Mouse (Mus musculus) embryonic facial prominence, embryonic 10.5 days (tissue): ENCODE results near the gene Acsl6. TPM values are rescaled to one million over a fixed set of nuclear protein-coding genes. Genes with fewer than 3 reads are reported as not detected.

ENCODE experiments used
- DNase-seq: peaks from one replicate; pipeline ENCODE4 v3.0.0-alpha.2; 2017; ENCODE audit warnings: low spot score
- H3K27ac ChIP-seq: fragments of 300-500 bp; sonication (generic); replicated peaks from 2 replicates; pipeline ENCODE4 v1.5.1; 2016; ENCODE audit warnings: mild to moderate bottlenecking
- H3K27me3 ChIP-seq: fragments of 300-500 bp; sonication (generic); replicated peaks from 2 replicates; pipeline ENCODE4 v1.6.1; 2016; ENCODE audit warnings: low read depth, mild to moderate bottlenecking; ENCODE audit not compliant: poor library complexity, severe bottlenecking
- H3K36me3 ChIP-seq: fragments of 300-500 bp; sonication (generic); replicated peaks from 2 replicates; pipeline ENCODE4 v1.6.1; 2016; ENCODE audit warnings: mild to moderate bottlenecking, moderate library complexity
- H3K4me1 ChIP-seq: fragments of 300-500 bp; sonication (generic); 2 replicates; pipeline ENCODE4 v1.6.1; 2016
- H3K4me3 ChIP-seq: fragments of 300-500 bp; sonication (generic); 2 replicates; pipeline ENCODE4 v1.5.1; 2016; ENCODE audit warnings: mild to moderate bottlenecking, moderate library complexity
- H3K9me3 ChIP-seq: fragments of 300-500 bp; sonication (generic); 2 replicates; pipeline ENCODE4 v1.6.1; 2016; ENCODE audit warnings: mild to moderate bottlenecking
- WGBS: fragments of 180-500 bp; shearing (Covaris S2); methylation state at CpG from one replicate; pipeline ENCODE4 v1.1.7; 2016; 5-methylcytosine and 5-hydroxymethylcytosine counted together
- polyA plus RNA-seq: library from polyadenylated mRNA; unstranded; fragments of >200 nt; fragmentation: Nextera tagmentation; extraction: Ambion mirVana; gene quantifications from 2 replicates; pipeline ENCODE4 v1.2.1, GENCODE M21; 2016

The Acsl6 gene
- polyA plus RNA-seq: 4.0 and 5.2 TPM in 2 replicates

DNA sequence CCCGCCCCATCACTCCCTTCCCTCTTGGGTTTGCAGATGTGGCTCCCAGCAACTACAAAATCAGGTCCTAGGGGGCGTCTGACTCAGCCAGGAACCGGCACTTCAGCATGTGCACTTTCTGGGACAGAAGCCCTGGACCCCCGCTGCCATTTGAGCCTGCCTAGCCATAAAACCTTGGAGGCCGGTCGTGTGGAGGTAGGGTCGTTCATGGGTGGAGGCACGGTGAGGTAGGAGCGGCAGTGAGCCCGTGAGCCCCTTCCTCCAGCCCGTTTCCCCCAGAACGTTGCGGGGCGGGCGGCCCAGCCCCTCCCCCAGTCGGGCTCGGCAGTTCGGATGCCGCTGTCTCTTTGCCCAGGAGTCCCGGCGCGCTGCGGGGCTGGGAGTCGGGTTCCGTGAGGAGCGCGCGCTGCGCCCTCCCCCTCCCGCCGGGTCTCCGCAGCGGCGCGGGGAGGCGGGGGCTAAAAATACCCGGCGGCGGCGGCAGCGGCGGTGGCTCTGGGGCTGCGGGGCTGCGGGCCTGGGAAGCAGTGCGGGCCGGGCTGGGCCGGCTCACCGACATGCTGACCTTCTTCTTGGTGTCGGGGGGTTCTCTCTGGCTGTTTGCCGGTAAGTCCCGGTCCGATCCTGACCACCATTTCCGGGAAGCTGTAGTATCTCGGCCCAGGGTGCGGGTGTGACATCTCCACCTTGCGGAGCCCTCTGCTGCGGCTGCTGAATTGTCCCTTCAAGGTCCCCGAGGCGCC lies at the start of gene Acsl6:
Gene Acsl6 (plus strand): TSS at position 71 of the 743 bp plus-strand sequence.
- peak; percentile 68 for DNase-seq
- Histone ChIP-seq H3K36me3 (no peaks in the 10 kb centered on the region), H3K4me1 (peaks cover 21% of the 10 kb centered on the region), H3K27ac (peak within 1 kb of the TSS; percentile 82), H3K4me3 (peak within 1 kb of the TSS; percentile 76), H3K27me3 (peaks cover 29% of the 10 kb centered on the region), H3K9me3 (no peaks in the 10 kb centered on the region)
- WGBS: under 1% methylated on average over 57 of the region's 59 CpGs

DNA sequence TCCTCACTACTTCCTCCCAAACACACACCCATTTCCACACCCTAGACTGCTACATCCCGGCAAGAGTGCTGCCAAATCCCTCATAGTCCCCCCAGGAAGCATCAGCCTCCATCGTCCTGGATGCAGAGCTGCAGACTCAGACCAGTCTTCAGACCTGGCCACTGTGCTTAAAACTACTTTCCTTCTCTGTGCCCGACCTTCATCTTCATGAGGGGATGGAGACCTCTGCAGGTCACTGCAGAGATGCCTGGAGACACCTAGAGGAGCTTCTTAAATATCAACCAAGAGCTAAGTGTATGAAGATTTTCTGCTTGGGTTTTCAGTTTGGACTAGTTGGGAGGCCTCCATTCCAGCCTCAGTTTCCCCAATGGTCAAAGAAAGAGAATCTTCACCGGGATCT lies 49.5 kb upstream of the Acsl6 start:
- WGBS: 63% methylated on average over 4 of the region's 4 CpGs
- DNase-seq: no peak
- no peaks in the 10 kb centered on the region for H3K27me3 ChIP-seq
- H3K36me3 ChIP-seq: no peaks in the 10 kb centered on the region
- no peak overlapping the region for H3K4me3 ChIP-seq
- no peak overlapping the region for H3K27ac ChIP-seq
- H3K9me3 ChIP-seq: no peaks in the 10 kb centered on the region
- H3K4me1 ChIP-seq: peaks cover 14% of the 10 kb centered on the region

- peak; percentile 75 for DNase-seq
- Histone ChIP-seq H3K9me3 (no peaks in the 10 kb centered on the region), H3K4me1 (peaks cover 11% of the 10 kb centered on the region; the same call in 1 of the 2 replicates), H3K36me3 (no peaks in the 10 kb centered on the region), H3K27ac (no peak overlapping the region), H3K4me3 (no peak overlapping the region), H3K27me3 (no peaks in the 10 kb centered on the region)
- WGBS: 41% methylated on average over 3 of the region's 3 CpGs
Observed at GRCm38 (mm10) chr11:54256624-54257376, 46.8 kb upstream of the Acsl6 start.

DNA sequence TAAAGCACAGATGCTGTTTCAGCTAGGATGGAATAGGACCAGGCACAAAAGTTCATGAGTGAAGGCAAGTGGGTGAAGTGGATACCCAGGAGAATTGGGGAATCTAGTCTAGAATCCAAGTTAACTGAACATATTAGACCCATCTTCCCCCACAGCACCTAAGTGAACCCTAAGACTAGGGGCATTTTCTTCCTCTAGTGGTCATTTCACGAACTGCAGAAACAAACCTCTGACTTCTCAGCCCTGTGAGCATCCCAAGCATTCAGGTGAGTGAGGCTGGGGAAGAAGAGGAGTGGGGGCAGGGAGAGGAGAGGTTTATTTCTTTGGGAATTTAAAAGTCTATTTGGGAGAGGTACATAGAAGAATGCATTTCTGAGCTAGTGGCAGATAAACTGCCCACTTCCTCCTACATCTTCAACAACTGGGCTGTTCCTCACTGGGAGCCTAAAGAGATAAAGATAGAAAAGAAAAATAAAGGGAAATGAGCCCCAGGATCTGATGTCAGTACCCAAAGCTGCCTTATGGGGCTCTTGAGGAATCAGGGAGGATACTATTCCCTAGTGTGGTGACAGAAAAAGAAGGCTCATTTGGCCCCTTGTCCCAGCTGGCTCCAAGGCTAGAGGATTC lies 40.1 kb upstream of the Acsl6 start:
- Histone ChIP-seq H3K36me3 (no peaks in the 10 kb centered on the region), H3K4me3 (no peak overlapping the region), H3K9me3 (no peaks in the 10 kb centered on the region), H3K27me3 (no peaks in the 10 kb centered on the region), H3K27ac (no peak overlapping the region), H3K4me1 (no peaks in the 10 kb centered on the region)
- DNase-seq: no peak
- WGBS: 11% methylated on average over 1 of the region's 1 CpGs

- peak; percentile 52 for DNase-seq
- 51% methylated on average over 2 of the region's 2 CpGs for WGBS
Observed at GRCm38 (mm10) chr11:54264542-54264941, 39.1 kb upstream of the Acsl6 start.

DNA sequence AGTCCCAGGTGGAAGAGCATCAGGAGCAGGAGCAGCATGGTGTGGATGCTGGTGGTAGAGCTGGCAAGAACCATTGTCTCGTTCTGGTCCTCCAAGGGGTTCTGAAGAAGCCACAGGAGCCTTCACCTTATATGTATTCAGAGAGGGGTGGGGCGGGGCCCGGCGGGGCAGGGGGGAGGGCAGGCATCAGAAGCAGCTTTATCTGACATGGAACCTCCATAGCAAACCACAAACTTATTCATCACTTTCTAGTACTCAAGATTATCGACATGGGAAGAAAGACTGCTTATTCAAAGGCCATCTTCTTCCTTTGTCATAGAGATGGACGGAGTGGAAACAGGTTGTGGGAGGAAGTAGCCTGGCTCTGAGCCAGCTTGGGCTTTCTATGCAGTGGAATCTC lies 36.4 kb upstream of the Acsl6 start, which contains the start of gene Il3:
Gene Il3 (minus strand): TSS at position 101 of the 400 bp plus-strand sequence.
- Histone ChIP-seq H3K27ac (no peak within 1 kb of the TSS), H3K4me1 (no peaks in the 10 kb centered on the region), H3K27me3 (no peaks in the 10 kb centered on the region), H3K4me3 (no peak within 1 kb of the TSS), H3K9me3 (no peaks in the 10 kb centered on the region), H3K36me3 (no peaks in the 10 kb centered on the region)
- 78% methylated on average over 6 of the region's 6 CpGs for WGBS
- no peak for DNase-seq

More at GRCm38 (mm10) chr11:54264542-54264941, 39.1 kb upstream of the Acsl6 start:
- Histone ChIP-seq H3K9me3 (no peaks in the 10 kb centered on the region), H3K4me1 (no peaks in the 10 kb centered on the region), H3K27me3 (no peaks in the 10 kb centered on the region), H3K36me3 (no peaks in the 10 kb centered on the region), H3K27ac (no peak overlapping the region), H3K4me3 (no peak overlapping the region)

GRCm38 (mm10) chr11:54269191-54269896 lies 34.3 kb upstream of the Acsl6 start:
- H3K27me3 ChIP-seq: no peaks in the 10 kb centered on the region
- no peak overlapping the region for H3K4me3 ChIP-seq
- 79% methylated on average over 3 of the region's 3 CpGs for WGBS
- H3K9me3 ChIP-seq: no peaks in the 10 kb centered on the region
- DNase-seq: no peak
- H3K27ac ChIP-seq: no peak overlapping the region
- no peaks in the 10 kb centered on the region for H3K4me1 ChIP-seq
- H3K36me3 ChIP-seq: no peaks in the 10 kb centered on the region

GRCm38 (mm10) chr11:54271437-54271949 lies 32.1 kb upstream of the Acsl6 start:
- H3K4me1 ChIP-seq: no peaks in the 10 kb centered on the region
- DNase-seq: no peak
- no peaks in the 10 kb centered on the region for H3K9me3 ChIP-seq
- no peak overlapping the region for H3K4me3 ChIP-seq
- H3K27me3 ChIP-seq: no peaks in the 10 kb centered on the region
- 85% methylated on average over 5 of the region's 5 CpGs for WGBS
- no peak overlapping the region for H3K27ac ChIP-seq
- H3K36me3 ChIP-seq: no peaks in the 10 kb centered on the region

DNA sequence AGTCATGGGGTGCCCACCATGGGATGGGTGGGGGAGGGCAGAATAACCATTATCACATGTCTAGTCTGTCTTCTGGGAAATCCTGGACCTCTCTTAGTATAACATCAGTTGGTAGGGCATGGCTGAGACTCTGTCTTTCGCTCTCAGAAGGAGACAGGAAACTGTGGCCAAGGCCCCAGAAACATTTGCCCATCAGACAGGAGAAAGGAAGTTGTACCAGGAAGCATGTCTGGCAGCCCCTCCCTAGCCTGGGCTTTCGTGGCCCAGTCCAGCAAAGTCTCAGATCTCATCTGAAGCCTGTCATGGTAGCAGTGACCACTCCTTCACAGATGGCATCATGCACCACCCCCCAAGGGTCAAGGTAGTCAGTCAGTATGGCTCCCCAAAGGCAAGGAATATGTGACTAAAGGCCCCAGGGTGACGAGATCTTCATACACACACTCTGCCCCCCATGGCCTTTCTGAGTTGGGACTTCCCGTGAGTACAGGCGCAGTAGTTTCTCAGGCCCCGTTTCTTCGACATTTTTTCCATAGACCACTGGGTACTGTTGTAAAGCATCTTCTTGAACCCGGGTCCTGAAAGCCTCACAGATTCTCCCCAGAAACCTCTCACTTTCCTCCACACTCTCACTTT lies 15.7 kb upstream of the Acsl6 start:
- Histone ChIP-seq H3K9me3 (no peaks in the 10 kb centered on the region), H3K27ac (no peak overlapping the region), H3K27me3 (no peaks in the 10 kb centered on the region), H3K4me3 (no peak overlapping the region), H3K36me3 (no peaks in the 10 kb centered on the region), H3K4me1 (no peaks in the 10 kb centered on the region)
- WGBS: 85% methylated on average over 8 of the region's 8 CpGs
- no peak for DNase-seq

- Histone ChIP-seq H3K4me3 (no peak overlapping the region), H3K9me3 (no peaks in the 10 kb centered on the region), H3K36me3 (no peaks in the 10 kb centered on the region), H3K27me3 (no peaks in the 10 kb centered on the region), H3K27ac (no peak overlapping the region), H3K4me1 (no peaks in the 10 kb centered on the region)
- DNase-seq: no peak
- 83% methylated on average over 2 of the region's 2 CpGs for WGBS
Observed at GRCm38 (mm10) chr11:54292163-54292562, 11.4 kb upstream of the Acsl6 start.

DNA sequence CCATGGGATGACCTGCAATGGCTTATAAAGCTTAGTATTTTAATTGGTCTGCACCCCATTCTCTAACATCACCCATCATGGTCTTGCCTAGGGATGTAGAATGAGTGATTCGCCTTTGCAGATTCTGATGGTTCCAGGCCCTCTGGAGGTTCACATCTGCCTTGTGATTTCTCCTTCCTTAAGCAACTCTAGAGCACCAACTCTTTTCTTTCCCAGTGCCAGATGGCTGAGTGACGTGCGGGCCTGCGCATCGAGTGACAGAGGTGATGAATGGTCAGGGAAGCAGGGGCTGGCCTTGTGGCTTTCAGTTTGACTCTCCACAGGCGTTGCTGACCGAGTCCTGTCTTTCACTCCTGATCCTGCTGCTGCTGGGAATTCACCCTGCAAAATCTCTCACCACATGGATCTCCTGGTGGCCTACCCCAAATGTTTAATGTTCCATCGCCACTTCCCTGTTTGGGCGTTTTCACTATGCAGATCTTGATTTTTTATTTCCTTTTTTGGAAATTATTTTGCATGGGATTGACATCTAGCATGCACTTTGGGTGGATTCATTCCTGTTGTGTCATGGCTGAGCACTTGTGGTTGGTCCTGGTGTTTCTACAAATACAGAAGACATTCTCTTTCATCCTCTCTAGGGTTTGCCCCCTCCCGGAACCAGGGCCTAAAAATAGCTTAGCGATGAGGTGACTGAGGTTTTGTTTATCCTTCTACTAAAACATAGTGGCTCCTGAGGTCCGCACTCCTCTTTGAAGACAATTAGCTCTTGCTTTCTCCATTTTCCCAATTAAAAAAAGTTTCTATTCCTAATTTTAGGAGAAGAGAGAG lies 9.4 kb upstream of the Acsl6 start:
- WGBS: 81% methylated on average over 12 of the region's 12 CpGs
- DNase-seq: no peak
- H3K27ac ChIP-seq: no peak overlapping the region
- no peaks in the 10 kb centered on the region for H3K27me3 ChIP-seq
- H3K9me3 ChIP-seq: peaks cover 3% of the 10 kb centered on the region; the same call in 1 of the 2 replicates
- no peaks in the 10 kb centered on the region for H3K36me3 ChIP-seq
- no peak overlapping the region for H3K4me3 ChIP-seq
- H3K4me1 ChIP-seq: no peaks in the 10 kb centered on the region
